Mouse (Mus musculus): ENCODE data around the gene Magi2.
"Not testable (repeated sequence)": the region's sequence is repeated elsewhere in the genome, so short reads cannot be mapped to it uniquely, and the experiment has no call there.

Magi2 gene

DNA sequence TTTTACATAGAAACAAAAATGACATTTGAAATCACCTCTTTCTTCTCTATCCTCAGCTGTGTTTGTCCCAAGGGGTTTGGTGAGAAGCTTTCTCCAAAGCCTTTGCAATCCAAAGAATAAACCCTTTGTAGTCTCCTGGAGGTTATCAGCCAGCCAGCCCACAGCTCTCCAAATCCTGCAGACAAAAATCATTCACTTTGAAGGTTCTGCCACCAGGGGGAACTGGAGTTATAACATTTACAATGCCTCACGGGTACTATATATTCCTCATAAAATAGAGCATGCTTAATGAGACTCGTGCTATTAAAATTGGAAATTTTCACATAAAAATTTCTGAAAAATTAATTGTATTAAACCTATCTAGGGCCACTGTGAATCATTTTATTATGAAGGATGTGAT, 202.5 kb downstream of the Magi2 start:
- DNase-seq (ENCODE audit: low read depth, low spot score), result no peak

DNA sequence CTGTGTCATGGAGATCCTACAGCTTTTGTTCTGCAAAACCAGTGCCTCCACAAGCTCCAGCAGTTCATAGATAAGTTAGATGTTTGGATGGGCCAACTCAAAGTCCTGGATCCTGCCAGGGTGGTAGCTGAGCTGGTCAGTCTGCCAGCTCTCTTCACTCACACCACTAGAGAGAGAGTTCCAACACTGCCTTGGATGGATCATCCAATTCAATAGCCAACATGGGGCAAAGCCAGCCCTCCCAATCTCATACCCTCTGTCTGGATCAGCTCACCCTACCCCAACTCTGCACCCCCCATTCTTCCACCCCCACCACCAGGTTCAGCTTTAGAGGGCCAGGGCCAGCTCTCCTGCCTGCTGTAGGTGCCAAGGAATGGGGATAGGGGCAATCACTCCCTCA, 235.7 kb downstream of the Magi2 start:
- no peak for DNase-seq (ENCODE audit: low read depth, low spot score)

DNA sequence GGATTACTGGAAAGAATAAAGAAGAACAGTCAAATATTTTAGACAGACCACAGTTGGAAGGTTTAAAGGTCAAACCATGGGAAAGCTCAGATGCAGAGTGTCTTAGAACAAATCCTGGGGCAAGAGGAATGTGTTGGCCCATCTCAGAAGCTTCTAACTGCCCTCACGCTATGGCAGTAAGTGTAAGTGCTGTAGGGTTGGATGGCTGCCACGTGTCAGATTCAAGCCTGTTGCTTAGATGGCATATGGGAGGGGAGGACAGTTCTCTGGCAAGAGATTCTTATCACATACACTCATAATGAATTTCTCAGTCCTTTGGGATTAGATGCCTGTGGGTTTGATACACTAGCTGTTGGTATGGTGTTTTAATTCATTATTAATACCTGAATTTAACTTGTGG, 238.5 kb downstream of the Magi2 start:
- DNase-seq (ENCODE audit: low read depth, low spot score), result no peak

DNA sequence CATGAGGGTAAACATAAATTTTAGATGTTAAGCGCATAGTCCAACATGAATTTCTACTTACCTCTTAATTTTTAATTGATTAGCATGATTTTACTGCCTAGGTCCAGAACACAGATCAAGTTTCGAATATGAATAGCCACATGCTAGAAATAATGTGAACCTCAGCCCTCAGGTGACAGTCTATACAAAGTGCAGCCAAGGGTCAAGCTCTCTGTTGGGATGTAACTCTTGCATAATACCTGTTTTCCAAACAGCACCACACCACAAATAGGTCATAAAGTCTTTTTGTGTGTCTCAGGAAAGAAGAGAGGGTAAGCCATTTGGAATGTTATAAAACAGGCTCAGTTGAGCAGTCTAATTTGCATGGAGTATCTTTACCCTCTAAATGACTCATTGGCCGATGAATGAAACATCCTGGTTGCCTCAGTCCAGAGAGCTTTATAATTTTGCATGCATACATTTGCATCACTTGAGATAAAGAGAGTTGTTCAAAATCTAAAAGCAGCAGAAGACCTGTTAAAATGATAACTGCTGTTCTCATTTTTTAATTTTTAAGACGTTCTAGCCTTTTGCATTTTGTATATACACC, 246.1 kb downstream of the Magi2 start:
- DNase-seq (ENCODE audit: low read depth, low spot score), result no peak

DNA sequence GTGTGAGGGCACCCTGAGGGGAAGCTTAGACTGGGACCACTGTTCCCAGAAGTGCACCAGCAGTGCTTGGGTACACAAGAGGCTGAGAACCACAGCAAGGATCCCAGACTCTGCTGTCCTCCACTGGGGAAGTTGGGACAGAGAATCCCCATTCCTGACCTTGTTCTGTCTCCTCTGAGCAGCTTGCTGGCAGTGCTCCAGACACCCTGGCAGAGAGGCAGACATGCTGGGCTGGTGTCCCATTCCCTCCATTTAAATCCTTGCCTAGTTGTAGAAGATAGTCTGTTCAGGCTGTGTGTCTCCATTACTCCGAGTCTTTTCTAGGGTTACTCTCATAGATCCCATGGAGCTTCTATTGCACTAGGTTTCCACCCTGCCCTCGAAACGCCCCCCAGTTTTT, 256.1 kb downstream of the Magi2 start:
- no peak for DNase-seq (ENCODE audit: low read depth, low spot score)

DNA sequence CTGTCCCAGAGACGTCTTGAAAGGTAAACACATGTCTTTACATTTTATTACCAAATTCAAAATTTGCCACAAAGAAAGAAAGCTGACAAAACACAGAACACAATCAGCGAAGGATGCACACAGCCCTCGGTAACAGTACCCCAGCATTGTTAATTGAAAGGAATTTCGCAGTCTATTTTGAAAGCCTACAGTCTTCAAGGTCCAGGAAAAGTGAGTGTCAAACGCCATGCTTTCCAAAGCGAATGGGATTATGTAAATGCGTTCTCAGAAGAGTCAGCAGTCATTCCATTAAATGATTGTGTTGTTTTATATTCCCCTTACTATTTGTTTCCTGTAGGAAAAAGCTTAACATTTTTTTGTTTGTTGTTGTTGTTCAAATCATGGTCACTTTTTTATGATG, 261.1 kb downstream of the Magi2 start:
- DNase-seq (ENCODE audit: low read depth, low spot score), result no peak

DNA sequence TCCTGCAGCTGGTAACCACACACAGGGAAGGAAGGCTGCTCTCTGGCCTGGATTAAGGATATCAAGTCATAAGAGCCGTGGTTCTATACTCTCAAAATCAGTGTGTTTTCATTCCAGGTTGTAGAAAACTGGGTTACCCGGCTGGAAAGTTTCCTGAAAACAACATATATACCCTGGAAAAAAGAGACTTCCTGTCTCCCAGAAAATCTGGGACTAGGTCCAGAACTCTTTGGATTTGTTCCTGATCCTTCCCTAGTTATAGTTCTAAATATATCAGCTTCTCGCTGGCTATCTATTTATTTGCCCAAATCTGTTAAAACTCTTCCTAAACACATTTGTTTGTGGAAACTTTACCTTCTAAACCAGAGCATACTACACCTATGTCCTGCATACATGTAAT, 274.2 kb downstream of the Magi2 start:
- DNase-seq (ENCODE audit: low read depth, low spot score), result no peak

DNA sequence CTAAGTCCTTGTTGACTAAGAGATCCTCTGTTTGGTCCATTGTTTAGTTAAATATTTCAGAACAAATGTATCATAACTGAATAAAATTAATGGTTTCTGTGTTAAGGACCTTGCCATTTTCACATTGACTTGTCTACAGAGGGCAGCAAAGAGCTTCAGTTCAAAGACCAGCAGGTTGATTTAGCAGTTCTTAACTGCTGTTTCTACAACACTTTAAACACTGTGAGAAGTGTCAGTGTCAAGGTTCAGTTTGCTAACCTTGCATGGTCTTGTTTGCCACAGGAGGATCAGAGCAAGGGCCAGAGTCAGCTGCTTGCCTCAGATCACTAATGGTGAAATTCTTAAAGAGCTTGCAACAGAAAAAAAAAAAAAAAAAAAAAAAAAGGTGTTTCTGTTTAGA, 295.3 kb downstream of the Magi2 start:
- DNase-seq (ENCODE audit: low read depth, low spot score), result no peak

DNA sequence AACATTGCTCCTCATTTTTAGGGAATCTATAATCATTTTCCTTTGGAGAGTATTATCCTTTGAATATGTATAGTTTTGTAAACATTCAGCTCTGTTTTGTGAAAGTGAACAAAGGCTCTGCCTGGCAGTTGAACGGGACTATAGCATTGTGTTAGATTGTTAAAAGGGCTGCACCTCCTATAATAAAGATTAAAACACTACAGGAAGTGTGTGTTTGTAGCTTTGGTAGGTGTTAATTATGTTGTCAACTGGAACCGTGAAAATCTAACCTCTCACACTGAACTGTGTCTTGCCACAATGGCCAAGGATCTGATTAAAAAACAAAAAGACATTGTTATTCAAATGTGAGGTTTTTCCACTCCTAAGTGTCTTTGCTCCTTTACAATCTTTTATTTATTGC, 312.5 kb downstream of the Magi2 start:
- no peak for DNase-seq (ENCODE audit: low read depth, low spot score)

DNA sequence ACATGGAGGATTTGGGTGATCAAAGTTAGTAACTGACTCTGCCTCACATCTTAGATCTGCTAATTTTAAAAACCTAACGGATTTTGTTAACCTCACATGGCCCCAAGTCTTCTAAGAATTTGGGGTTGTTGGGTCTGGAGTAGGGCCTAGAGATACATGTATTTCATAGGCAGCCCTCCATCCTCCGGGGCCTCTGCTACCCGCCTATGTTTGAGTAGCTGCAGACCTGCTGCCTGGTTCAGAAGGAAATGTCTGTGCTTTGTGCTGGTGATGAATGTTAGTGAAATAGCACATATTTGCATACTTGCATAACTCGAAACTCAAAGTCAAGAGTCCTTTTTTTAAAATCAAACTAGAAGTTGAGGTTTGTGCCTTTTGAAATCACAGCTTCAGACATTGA, 319.6 kb downstream of the Magi2 start:
- DNase-seq (ENCODE audit: low read depth, low spot score), result no peak

DNA sequence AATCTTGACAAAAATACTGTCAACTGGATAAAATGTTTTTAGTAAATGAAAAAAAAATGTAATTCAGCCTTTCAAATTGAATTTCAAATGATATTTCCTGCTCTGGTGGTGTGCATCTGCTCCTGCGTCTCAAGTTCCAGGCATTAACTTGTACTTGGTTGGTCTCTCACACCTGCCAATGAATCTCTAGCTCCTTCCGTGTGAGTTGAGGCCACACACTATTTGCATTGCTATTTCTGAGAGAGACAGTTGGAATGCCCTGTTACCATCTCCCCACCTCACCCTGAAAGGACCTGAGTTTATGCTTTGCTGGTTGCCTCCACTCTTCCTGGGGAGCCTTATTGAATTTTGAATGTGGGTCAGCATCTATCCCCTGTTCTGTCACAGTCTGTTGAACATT, 320.1 kb downstream of the Magi2 start:
- no peak for DNase-seq (ENCODE audit: low read depth, low spot score)

DNA sequence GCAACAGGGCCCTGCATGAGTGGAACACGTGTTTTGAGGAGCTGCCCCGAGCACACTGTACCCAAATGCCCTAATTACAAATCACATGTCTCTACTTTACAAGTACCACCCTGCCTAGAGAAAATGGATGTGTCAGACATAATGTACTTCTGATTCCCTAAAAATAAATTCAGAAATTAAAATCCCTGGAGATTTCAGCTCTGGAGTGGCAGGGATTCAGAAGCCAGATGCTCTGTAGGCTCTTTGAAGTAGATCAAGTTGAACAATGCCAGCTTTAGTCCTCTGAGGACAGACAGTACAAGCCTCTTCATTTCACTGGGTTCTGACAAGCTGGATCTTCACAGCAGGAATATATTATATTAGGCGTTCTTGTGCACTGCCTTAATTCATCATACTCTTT, 326.7 kb downstream of the Magi2 start:
- DNase-seq (ENCODE audit: low read depth, low spot score), result no peak

DNA sequence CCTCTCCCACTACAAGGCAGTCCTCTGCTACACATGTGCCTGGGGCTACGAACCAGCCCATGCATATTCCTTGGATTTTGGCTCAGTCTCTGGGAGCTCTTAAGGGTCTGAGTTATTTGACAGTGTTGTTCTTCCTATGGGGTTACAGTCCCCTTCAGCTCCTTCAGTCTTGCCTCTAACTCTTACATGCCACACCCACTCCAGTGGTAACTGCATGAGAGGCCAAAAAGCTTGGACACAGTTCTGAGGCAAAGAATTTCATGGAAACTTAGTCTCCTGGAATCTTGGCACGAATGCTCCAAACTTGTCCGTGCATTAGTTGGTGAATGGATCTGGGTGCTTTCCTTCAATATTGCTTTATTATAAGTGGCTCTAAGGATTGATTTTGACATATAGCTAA, 338.8 kb downstream of the Magi2 start:
- no peak for DNase-seq (ENCODE audit: low read depth, low spot score)

DNA sequence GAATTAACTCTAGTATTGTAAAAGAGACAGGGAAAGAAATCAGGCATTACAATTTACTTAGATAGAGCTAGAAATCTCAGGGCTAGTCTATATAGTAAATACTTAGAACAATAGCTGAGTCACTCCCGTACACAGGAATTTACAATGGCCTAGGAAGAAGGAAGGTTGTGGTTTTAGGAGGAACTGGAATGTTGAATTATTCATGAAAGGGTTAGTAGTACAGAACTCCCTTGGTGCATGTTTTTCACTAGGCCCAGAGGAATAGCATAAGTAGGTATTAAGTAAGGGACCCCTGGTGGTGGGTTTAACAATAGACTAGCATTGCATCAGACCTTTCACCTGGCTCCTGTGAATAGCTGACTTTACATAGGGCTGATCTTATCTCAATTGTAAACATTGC, 339.3 kb downstream of the Magi2 start:
- not testable (repeated sequence) for DNase-seq (ENCODE audit: low read depth, low spot score)

DNA sequence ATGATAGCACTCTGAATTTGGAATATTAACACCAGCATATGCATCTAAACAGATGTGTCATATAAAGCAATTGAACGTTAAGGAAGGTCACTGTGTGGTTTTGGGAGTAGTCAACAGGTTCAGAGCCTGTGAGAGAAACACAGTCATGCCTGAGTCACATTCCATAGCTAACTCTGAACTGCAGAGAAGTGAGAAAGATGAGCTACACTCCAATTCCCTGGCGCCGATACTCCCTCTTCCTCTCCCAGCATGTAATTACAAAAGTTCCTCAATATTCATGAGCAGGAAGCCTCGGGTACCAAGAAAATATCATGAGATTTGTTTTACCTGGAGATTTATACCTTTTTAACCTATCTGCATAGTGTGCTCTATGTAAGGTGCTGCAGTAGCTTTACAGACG, 380.9 kb downstream of the Magi2 start:
- DNase-seq (ENCODE audit: low read depth, low spot score), result no peak

DNA sequence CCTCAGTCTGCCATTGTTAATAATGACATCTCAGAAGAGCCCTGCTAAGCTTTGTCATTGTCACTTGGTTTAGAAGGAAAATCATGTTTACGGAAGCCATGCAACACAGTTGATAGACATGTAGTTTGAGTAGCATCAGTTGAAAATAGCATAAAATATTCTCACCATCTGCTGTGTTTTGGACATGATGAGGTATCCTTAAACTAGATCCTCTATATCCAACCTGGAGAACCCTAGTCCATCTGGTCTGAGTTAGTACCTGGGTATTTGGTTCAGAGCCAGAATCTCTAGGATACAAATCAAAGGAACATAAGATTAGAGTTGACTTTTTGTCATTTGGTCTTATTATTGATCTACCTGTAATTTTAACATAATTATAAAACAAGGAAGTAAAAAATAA, 385.0 kb downstream of the Magi2 start:
- DNase-seq (ENCODE audit: low read depth, low spot score), result no peak

DNA sequence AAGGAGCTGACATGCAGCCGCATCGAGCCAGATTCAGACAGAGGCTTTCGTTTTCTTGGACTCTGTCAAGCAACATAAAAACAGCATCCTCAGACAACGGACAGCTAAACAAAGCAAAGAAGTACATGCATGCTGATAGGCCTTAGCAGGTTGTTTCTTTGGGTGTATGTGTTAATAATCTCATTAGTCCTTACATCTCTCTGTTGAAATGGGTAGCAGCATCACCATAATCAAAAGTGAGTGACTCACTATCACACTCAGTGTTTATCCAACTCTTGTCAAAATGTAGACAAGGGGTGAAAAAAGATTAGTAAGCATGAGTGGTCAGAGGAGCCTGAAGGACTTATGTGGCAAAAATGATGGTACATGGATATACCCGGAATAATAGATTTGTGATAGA, 394.8 kb downstream of the Magi2 start:
- DNase-seq (ENCODE audit: low read depth, low spot score), result no peak

DNA sequence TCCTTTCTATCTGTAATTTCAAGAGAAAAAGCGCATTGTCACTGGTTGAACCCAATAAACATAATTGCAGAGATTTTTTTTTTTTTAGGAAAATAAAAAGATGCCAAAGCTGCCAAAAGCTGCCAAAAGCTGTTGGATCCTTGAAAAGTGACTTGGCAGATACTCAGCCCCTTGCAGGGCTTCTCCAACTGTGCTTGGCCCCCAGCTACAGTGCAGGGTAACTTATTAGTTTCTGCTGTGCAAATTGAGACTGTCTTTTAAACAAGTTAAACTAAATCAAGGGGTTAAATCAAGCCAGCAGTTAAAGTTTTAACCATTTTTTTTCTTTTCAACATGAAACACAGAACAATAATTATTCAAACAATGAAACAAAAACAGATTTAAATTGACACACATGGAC, 407.1 kb downstream of the Magi2 start:
- no peak for DNase-seq (ENCODE audit: low read depth, low spot score)

DNA sequence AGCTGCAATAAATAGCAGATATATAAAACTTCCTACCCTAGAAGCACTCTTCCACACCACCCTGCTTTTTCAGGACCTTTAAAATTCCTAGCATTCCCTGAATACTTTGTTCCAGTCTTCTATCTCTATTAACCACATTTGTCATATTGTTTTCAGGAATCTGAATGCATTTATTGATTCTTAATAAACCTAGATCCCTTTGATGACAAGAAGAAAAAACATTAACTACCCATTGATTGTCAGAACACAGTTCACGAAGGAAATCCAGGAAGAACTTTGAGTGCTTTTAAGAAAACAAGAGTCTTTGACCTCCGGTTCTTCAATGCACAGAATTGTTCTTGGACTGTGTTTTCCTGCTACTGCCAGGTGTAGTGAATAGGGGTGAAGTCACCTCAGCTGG, 411.0 kb downstream of the Magi2 start:
- no peak for DNase-seq (ENCODE audit: low read depth, low spot score)

DNA sequence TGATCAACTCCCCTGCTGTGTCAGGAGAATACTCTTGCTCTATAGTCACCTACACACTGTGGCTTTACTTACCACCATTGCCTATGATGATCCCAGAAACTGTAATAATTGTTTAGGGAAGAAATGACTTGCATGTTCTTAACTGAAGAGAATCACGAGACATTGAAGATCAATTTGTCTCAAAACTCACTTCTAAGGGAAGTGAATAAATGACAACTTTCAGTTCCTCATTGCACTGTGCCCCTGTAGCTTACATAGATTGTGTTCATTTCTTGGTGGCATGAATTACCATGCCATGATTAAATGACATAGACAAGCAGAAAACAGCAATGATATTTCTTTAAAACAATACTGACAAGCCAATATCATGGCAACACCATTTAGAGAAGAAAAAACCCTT, 429.1 kb downstream of the Magi2 start:
- DNase-seq (ENCODE audit: low read depth, low spot score), result no peak

DNA sequence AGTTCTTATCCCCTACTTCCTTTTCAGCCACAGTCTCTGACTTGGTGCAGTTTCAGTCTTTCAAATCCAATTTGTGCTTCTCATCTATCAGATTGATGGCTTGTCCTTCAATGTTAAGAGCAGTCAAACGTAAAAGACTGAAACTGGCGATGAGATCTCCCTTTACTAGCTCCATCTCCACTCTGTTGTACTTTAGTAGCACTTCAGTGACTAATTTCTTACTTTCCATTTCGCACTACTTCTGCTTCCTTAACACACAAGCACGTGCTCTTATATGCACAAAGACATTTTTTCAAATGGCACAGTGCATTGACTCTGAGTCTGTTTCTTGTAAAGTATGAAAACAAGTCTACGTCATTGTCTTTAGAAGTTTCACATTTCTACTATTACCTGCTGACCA, 439.6 kb downstream of the Magi2 start:
- DNase-seq (ENCODE audit: low read depth, low spot score), result no peak

DNA sequence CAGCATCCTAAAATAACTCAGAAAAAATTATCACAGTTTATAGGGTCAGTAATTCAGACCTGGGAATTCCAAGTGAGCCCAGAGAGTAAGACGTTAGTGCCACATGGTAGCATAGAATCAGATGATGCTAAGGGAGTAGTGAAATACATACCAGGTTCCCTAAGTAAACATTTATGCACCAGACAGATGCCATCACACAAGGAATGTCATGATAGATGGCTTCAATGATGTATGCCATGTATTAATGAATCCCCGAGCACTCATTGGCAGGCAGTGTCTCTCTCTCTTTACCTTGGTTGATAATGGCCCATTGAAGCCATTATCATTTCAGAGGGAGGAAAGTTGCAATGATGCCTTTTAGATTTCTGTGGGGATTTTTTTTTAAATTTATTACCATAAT, 490.5 kb downstream of the Magi2 start:
- no peak for DNase-seq (ENCODE audit: low read depth, low spot score)

DNA sequence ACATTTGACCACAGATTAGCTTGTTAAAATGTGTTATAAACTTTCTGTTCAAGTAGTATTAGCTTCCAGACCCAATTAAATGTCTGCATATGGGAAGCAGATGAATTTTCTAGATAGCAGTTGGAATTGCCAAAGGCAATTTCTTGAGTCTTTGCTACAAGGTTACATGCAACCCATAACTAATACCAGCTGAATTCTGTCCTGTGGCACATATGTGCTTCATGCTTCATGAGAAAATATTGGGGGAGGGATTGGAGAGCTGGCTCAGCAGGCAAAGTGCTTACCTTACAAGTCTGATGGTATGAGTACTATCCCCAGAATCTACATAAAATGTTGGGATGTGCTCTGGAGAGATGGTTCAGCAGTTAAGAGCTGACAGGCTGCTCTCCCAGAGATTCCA, 499.4 kb downstream of the Magi2 start:
- no peak for DNase-seq (ENCODE audit: low read depth, low spot score)

DNA sequence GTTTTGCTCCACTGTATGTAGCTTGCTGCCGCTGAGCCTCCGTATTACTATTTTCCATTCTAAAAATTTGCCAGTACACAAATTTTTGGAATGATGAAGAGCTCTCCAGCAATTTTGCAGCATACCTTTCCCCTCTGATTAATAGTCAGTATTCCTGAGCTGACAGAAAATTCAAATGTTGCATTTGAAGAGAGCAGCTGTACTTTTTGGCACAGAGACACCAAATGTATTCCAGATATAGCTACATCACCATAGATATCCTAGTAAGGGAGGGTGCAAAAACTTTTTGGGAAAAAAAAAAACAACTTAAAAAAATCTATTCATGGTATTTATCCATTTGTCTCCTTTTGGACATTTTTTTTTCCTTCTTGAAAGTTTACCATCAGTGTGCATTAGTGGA, 518.5 kb downstream of the Magi2 start:
- no peak for DNase-seq (ENCODE audit: low read depth, low spot score)

DNA sequence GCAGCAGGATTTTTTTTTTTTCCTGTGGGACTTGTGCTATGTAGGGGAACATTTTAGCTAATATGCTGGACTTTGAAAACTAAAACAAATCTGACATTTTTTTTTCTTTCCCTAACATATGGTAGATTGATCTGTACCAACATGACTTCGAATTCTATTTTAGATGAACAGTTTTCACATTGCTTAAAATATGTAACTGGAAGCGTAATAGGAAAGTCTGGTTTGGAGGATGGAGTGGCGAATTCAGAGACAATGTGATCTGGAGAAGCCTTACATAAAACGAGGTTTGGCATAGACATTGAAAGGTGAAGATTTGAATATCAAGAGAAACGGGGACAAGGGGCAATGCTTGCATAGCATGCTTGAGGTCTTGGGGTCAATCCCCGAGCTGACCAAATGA, 519.1 kb downstream of the Magi2 start:
- DNase-seq (ENCODE audit: low read depth, low spot score), result no peak

Measured in WW6 (cell line).